Mouse (Mus musculus) thymus, postnatal 36 days (tissue): ENCODE results near the gene Trnt1.

Source experiments
- DNase-seq, 2 experiments: peaks; one replicate each; pipeline ENCODE4 v3.0.0; 2022; ENCODE audit warnings: mixed read lengths in 2 of 2

Trnt1 gene

DNA sequence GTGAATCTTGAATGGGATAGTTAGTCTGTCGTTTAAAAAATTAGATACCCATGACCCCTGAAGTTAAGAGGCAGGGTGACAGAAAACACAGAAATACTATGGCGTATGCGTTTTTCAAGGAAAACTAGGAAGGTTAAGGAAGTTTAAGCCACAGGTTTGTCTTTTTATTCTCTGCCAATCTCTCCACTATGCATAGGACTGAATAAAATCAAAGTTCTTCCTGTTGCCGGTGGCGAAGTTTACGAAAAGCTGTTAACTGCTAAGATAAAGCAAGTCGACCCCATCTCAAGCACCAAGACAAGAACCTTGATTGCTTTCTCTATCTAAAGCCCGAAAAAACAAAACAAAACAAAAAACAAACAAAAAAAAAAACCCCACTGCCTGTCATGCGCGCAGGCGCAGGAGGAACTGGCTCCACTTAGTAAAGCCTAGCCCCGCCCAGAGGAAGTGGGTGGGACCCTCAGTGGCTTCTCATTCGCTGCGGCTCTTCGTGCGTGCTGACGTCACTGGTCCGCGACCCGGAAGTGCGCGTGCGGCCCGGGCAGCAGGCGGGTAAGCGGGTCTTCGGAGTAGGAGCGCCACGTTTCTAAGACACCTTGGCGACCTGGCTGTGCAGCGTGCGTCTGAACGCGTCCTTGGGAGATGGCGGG, at the start of gene Trnt1:
Gene Trnt1 (plus strand): TSS at position 481 of the 650 bp plus-strand sequence.
- peak; percentile 97 to 98 for DNase-seq

DNA sequence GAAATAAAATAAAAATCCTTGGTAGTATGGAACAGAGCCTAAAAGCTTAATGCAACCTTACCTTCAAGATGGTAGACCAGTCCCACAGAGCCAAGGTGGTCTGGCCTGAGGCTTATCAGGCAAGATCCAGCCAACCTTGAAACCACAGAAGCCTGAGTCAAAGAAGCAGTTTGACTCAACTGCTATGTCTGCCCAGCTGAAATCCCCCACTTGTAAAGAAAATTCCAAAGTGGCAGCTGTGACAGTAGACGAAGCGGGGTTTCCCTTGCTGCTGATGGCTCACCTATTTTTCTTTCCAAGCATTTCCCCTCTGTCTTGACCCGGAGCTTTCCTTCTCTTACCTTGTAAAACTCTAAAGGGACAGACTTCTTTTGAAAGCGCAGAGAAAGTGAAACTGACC, 43.3 kb upstream of the Trnt1 start:
- DNase-seq: no peak

DNA sequence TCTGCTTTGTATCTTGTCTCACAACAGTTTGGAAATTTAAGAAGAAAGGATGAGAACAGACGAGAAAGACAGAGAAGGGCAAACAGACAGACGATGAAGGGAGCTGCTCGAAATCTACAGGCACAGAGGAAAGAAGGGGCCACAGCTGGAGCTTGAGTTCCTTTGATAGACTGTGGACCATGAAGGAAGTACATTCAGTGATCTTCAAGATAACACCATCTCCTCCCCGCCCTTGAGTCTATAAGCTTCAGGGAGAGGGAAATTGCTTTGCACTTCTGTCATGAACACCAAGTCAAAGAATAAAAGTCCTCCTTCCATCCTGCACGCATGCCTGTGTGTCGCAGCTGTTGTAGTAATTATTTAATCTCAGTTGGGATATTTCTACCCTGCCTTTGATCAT, 42.8 kb upstream of the Trnt1 start:
- no peak for DNase-seq

DNA sequence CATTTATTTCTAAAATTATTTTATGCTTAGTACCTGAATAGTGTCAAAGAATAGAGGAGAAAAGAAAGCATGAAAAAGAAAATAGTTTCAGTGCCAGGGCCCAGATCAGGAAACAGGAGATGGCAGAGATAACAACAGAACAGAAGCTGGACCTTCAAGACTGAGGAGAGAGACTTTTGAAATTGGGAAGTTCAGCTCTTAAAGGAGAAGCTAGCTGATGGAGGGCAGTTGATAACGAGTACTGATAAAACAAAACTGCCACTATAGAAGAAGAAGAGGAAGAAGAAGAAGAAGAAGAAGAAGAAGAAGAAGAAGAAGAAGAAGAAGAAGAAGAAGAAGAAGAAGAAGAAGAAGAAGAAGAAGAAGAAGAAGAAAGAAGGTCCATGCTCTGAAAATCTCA, 41.2 kb upstream of the Trnt1 start:
- no peak for DNase-seq

DNA sequence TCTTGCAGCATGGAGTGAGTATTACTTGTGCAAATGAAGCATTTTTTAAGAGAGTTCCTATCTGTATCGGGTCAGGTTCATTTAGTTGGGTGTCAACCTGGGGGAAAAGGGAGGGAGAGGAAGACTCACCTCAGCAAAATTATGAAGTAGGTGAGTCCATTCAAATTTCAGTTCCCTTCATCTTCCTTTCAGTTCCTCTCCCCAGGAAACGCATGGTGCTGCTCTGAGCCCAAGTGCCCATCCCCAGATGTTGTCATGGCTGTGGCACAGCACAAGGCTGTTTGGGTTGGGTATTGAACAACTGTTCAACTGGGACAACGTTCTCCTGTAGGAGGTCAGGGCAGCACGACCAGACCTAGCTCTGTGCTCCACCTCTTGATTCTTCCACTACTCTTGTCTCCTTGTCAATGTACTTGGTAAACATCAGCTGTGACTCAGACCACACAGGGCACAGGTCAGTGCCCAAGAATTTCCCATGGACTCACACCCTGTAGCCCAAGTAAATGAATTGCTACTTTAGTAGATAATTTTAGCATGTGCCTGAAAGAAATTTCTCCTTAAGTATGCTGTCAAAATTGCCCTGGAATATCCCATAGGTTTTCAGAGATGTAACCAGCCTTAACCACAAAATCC, 39.1 kb upstream of the Trnt1 start:
- no peak for DNase-seq

DNA sequence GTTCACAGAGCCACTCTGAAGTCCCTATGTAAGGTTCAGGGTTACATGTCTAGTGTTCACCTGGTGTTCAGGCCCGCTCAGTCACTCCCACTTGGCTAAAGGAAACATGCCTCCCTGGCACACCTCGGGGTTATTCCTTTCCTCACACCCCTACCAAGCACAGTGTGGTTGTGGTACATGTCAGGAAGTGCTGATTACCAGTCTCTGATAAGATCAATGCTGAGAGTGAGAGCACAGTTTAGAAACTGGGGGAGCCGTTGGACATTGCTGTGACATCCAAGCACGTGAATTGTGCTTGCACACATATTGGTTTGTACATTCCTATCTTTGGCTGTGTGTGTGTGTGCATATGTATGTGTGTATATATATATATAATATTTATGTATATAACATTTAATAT, 36.4 kb upstream of the Trnt1 start:
- no peak for DNase-seq

DNA sequence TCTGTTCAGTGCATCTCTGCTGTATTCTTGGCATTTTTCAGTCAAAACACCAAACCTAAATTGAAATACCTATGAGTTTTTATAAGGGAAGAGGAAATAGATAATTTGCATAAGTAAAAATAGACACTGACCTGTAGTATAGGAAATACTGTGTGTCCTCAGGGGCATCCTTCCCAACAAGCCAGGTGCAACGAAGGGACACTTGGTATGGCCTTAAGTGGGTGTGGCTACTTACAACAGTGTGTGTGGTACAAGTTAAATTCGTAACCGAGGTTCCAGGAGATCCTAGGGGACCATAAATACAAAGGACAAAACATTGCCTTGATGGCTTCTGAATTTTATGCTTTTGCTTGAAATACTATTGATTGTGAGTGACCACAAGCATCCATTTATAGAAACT, 30.7 kb upstream of the Trnt1 start:
- DNase-seq: no peak

DNA sequence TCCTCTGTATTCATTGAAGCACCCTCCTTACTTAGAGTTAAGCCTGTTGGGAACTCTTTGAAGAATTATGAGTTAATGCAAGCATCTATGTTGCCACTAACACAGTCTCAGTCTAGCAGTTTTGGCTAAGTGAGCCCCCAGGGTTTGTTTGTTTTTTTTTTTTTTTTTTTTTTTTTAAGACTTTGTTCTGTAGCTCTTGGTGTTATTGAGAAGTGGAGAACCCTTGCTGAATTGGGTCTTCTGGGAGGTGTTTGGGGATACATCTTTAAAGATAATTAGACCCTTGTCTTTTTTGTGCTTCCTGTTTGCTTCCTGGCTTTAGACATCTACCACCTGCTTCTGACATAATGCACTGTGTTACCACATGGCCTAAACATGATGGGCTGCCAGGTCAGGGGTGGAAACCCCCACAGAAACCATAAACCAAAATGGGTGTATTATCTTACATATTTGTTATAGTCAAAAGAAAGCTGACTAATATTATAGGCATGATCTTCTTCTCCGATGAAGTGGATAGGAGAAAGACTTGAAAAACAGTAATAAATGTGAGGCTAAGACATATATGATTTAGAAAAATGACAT, 28.6 kb upstream of the Trnt1 start:
- no peak for DNase-seq

DNA sequence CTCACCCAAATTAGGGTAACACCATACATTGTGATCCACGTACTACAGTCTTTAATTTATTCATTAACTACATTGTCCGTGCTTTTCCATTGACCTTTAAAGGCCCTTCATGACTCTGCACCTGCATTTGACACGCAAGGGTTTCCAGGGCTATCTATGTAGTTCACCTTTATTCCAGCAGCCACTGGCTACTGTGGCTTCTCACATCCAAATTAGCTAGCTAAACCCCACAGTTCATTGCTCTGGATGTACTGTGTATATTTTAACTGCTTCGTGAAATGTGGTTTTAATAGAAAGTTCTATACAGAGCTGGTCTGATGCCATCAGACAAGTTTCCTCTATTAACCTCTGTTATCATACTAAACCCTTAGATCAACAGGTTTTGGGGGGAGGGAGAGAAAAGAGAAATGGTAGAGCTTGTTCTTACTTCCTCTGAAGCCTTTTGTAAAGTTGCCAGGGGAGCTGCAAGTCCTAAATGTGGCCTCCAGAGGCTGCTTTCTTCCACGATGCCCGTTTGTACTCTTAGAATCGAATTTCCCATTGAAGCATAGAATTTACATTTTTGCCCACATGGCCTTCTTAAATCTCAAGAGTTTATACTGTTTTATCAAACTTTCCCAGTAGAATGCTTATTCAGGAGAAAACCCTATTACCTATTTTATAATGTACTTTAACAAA, 25.2 kb upstream of the Trnt1 start:
- no peak for DNase-seq

DNA sequence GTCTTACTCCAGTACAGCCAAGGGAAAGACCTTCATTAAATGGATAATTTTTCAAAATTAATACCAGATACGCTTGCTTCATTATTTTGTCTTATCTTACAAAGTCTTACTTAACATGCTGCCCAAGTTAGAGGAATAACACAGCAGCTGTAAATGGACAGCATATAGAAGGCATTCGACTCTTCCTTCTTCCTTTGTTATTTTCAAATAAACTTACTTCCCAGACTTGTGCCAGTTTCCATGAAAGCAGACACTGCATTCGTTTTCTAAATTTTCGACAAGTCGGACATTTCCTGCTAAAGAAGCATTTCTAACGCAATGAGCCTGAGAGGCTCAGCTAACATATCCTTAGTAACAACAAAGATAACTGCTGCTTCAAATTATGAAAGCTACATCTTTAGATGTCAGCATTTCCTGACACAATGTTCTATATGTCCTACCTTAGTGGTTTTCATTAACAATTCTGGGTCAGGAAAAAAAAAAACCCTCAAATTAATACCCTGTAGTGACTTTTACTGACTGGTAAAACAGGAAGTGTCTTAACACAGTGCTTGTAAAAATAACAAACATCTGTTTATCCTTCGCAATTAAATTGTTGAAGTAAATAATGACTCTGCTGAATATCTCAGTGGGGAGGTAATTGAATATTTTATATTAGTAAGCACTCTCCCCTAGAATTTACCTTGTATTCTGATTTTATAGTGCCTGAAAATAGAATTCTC, 23.1 kb upstream of the Trnt1 start:
- no peak for DNase-seq

DNA sequence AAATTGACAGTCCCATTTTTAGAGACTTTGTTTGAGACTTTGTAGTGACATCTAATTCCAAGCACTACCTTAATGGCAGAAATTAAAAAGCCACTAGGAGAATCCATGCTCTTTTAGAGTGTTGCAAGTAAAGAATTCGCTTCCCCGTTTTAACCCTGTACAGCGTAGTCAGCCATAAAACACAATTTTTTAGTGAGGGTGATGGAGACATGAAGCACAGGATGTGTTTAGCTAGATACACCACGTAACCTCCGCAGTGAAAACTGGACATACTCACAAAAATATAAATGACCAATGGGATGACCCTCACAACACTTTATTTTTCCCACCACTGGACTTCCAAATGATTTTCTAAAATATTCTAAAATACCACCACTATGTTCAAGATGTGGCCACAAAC, 21.7 kb upstream of the Trnt1 start:
- DNase-seq: no peak

DNA sequence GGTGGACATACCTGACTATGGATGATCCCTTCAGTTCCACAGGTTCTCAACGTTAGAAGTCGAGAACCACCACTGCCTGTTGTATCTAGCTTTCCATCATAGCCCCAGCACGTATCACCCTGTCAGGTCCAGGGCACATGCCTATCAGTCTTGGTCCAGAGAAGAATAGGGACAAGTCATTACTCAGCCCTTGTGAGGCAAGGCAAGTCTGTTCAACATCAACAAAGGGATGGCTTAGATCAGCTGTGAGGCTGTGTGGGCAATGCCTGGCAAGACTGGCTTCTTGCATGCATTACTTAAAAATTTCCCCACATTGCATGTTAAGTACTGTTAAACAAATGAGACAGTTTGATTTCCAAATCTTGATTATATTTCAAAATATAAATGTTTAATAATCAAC, 21.1 kb upstream of the Trnt1 start:
- DNase-seq: no peak

DNA sequence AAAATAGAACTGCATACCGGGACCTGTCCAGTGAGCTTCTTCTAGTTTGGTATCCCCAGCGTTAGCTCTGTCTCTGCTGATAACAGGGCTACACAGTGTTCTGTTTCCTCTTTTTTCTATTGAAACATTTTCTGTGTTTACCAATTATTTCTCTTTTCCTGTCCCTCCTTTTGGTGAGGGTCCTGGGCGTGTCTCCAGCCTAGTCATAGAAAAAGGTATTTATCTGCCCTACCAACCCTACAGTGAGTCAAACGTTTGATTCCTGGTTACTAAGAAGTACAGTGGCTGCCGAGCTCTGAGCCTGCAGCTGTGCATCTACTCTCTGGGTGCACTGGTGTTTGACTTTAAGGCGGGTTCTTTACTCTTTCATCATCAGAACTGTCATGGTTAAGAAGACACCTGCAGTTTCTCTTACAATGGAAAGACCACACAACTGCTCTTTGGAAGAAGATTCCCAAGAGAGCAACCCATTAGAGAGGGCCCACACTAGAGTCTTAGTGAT, 20.0 kb upstream of the Trnt1 start, which contains the start of gene Il5ra:
Gene Il5ra (minus strand): TSS at position 151 of the 502 bp plus-strand sequence.
- DNase-seq: peak in 1 of 2 experiments; percentile 31

DNA sequence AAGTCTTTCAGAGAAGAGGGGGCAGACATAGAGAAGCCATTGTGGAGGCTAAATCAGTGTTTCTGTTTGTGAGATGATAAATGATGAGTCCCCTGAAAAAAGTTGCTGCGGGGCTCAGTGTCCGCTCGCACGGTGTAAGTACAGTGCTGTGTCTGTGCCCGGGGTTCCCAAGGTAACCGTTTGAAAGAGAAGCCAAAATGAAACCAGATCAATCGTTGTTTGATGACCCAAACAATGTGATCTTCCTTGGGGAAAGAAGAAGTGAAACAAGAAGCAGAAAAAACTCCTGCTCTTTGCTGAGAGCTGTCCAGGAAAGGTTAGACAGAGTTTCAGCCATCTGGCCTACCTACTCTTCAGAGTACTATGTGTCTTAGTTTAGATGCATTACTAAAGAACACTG, 18.6 kb upstream of the Trnt1 start:
- DNase-seq: no peak

DNA sequence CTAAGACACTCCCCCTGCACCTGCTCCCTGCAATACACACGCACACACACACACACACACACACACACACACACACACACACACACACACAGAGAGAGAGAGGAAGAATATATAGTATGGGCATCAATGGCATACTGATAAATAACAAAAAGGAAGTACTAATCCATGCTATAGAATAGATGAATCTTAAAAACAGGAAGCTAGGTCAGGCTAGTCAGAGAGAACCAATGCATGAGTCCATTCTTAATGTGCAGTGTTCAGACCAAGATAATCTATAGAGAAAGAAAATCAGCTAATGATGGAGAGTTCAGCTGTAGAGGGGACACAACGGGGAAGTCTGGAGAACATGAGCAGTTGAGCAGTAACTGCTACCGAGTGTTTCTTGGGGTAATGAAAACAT, 10.6 kb upstream of the Trnt1 start:
- no peak for DNase-seq

DNA sequence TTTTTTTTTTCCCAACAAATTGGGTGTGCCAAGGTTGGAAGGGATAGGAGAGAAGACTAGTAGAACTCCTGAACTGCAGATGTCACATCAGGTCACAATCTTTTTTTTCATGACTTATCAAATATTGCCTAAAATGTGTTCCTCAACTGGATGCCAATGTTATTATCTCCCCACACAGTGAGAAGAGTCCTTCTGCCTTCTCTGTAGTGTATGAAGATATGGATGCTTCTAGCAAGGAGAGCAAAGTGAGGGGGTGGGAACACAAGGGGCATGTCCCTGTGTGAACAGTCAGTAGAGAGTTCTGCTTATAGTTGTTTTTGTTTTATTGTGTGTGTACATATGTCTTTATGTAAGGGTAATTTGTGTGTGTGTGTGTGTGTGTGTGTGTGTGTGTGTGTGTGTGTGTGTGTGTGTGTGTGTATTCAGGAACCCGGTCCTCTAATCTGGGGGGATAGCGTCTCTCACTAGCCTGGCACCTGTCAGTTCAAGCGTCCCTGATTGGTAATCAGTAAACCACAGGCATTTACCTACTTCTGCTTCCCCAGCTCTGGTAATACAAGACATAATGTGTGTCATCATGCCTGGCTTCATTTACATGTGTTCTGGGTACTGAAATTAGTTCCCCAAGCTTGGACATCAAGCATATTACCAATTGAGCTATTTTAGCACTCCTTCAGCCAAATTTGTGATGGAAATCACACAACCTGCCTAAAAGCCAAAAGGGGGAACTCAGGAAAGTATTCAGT, 8.3 kb upstream of the Trnt1 start:
- DNase-seq: no peak

DNA sequence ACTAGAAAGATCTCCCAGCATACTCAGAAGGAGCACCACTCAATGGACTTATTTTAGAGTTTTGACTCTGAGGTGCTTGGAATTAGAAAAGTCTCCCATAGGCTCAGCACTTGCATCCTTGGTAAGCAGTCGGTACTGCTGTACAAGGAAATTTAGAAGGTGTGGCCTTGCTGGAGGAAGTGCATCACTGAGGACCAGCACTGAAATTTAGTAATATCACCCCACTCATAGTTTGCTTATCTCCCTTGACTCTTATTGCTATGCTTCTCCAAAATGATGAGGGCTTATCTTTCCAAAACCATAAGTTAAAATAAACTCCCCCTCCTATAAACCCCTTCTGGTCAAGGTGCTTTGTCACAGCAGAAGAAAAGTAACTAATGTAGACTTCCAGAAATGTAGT, 7.4 kb upstream of the Trnt1 start:
- no peak for DNase-seq

DNA sequence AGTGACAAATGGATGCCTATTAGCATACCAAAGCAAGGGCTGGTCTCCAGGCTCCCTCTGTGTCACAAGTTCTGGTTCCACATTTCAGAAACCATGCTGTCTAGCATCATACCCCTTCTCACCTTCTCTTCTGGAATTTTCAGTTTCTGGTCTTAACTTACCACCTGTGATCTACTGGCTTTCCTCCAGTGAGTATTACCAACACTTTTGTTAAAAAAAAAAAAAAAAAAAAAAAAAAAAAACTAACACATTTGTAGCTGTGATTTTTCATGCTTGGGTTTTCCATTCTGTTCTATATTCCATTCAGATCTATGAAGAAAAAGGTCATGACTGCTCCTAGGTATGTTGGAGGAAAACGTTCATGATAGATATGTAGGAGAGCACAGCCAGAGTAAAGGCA, 3.0 kb upstream of the Trnt1 start:
- DNase-seq: no peak

DNA sequence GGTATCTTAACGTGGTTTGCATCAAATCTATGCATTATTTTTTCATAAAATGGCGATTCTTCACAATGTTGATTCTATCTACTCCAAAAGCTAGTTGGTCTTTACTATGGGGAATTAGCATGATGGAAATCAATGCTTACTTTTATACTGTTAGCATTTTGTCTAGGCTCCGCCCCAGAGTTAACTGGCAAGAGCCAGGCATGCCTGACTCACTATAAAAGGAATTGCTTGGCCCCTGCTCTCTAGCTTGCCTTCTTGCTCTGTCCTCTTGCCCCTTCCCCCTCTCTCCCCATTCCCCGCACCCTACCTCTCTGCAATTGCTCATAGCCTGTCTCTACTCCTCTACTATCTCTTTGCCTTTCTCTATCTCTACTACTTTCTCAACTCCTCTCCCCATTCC, 2.1 kb upstream of the Trnt1 start:
- DNase-seq: no peak

DNA sequence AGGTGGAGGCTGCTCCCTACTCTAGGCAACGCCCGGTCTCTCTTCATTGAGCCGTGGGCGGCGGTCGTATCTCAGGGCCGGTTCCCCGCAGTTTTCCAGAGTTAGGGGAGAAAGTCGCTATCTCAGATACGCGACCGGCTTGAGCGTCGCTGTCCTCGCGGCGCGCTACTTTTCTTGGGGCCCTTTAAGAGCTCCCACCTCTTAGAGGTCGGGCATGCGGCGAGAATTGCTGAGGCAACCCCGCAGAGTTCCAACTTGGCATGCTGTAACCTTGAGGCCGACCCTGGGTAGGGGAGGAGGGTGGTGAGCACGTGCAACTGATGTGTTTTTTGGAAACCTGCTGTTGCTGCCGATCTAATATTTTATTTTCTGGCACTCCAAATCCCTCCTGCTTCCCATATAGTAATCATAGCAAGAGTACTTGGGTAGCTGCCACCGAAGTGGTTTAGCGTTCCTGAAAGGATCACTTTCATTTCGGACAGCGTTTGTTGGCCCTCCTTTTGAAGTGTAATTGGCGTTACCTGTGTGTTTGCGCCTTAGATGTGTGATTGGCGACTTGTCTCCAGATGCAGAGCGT, 458 bp downstream of the Trnt1 start:
- DNase-seq: no peak

DNA sequence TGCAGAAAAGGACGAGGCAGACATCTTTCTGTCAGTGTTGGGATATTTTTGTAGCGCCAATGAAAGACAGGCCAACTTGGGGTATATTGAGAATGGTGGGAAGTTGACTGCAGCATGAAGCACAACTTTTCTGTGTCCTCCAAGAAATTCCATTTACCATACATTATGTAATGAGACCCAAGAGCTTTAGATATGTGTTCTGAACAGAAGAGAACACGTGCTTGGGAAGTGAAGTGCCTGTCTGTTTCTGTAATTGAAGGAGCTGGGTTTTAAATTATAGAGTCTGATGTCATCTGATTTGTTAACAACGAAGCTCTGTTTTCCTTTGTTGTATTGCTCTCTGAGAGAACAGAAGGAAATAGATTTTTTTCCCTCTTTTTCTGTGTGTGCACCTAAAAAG, 1.1 kb downstream of the Trnt1 start:
- no peak for DNase-seq

DNA sequence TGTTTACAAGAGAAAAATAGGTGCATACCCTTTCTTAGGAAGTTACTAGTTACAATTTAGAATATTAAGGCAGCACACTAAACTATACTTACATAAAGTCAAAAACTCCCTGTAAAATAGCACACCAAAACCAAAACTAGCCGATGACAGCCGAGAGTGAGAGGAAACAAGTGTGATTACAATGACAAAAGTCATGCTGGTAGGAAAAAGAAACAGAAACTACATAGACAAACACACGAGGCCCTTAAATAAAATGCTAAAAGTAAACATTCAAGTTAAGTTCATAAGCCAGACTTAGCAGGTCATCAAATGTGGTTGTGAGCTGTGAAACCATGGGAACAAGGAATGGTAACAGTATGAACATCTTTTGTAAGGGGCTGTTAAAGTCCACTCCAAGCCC, 18.2 kb downstream of the Trnt1 start:
- DNase-seq: no peak
